Mouse (Mus musculus): ENCODE results near the gene Cpa1.

Gene Cpa1

GRCm38 (mm10) chr6:30674714-30675280 is 35.8 kb downstream of the Cpa1 start:
- DNase-seq = no peak

GRCm38 (mm10) chr6:30675281-30675771 is 36.3 kb downstream of the Cpa1 start:
- no peak for DNase-seq

- no peak for DNase-seq
Observed at GRCm38 (mm10) chr6:30676506-30676905, 37.5 kb downstream of the Cpa1 start.

GRCm38 (mm10) chr6:30677591-30677990 is 38.6 kb downstream of the Cpa1 start:
- no peak for DNase-seq

- no peak for DNase-seq
Observed at GRCm38 (mm10) chr6:30678482-30678881, 39.5 kb downstream of the Cpa1 start.

- no peak for DNase-seq
Observed at GRCm38 (mm10) chr6:30679567-30679966, 40.5 kb downstream of the Cpa1 start.

GRCm38 (mm10) chr6:30680442-30680841 is 41.4 kb downstream of the Cpa1 start:
- DNase-seq = no peak

GRCm38 (mm10) chr6:30681935-30682900 is 43.2 kb downstream of the Cpa1 start:
- no peak for DNase-seq

GRCm38 (mm10) chr6:30684570-30684969 is 45.6 kb downstream of the Cpa1 start:
- DNase-seq = no peak

- DNase-seq = no peak
Observed at GRCm38 (mm10) chr6:30687198-30687597, 48.2 kb downstream of the Cpa1 start.

GRCm38 (mm10) chr6:30692826-30693225 is 53.8 kb downstream of the Cpa1 start:
- DNase-seq = no peak

- peak; percentile 85 to 92 for DNase-seq
Observed at GRCm38 (mm10) chr6:30693350-30693991, 54.5 kb downstream of the Cpa1 start, which contains the start of gene Cep41. Cep41 (minus strand) TSS chr6:30693749.

GRCm38 (mm10) chr6:30694209-30694608 is 55.2 kb downstream of the Cpa1 start:
- DNase-seq = no peak

Data from thymus, adult 18-20 months (tissue).